Mouse (Mus musculus) liver, adult 2 months (tissue): ENCODE results near the gene Spats2l. TPM values are rescaled to one million over a fixed set of nuclear protein-coding genes. Genes with fewer than 3 reads are reported as not detected.

Source experiments
- DNase-seq: peaks from one replicate; pipeline ENCODE4 v3.0.0-alpha.2; 2011; ENCODE audit warnings: low read depth, low spot score; ENCODE audit errors: extremely low read depth
- H3K27ac ChIP-seq: fragments of 200-500 bp; replicated peaks from 2 replicates; pipeline ENCODE4 v1.5.1; 2012; ENCODE audit warnings: low read depth, mild to moderate bottlenecking, control low read depth, inconsistent platforms, low read length; ENCODE audit not compliant: insufficient read depth
- H3K27me3 ChIP-seq: fragments of 200-500 bp; 2 replicates; pipeline ENCODE4 v1.6.1; 2012; ENCODE audit warnings: mild to moderate bottlenecking, moderate library complexity, low read length, inconsistent platforms; ENCODE audit not compliant: control insufficient read depth, insufficient read depth
- H3K36me3 ChIP-seq: fragments of 200-500 bp; 2 replicates; pipeline ENCODE4 v1.6.1; 2012; ENCODE audit warnings: low read length, inconsistent platforms; ENCODE audit not compliant: control insufficient read depth, insufficient read depth
- H3K4me1 ChIP-seq: fragments of 200-500 bp; 2 replicates; pipeline ENCODE4 v1.6.1; 2011; ENCODE audit warnings: low read length; ENCODE audit not compliant: control insufficient read depth, insufficient read depth
- H3K4me3 ChIP-seq: fragments of 200-500 bp; 2 replicates; pipeline ENCODE4 v1.5.1; 2011; ENCODE audit warnings: low read depth, mild to moderate bottlenecking, control low read depth, low read length, moderate library complexity; ENCODE audit not compliant: insufficient read depth
- H3K79me2 ChIP-seq: fragments of 200-500 bp; 2 replicates; pipeline ENCODE4 v1.6.1; 2012; ENCODE audit warnings: inconsistent platforms, mild to moderate bottlenecking, low read length, moderate library complexity; ENCODE audit not compliant: control insufficient read depth, insufficient read depth
- H3K9ac ChIP-seq: fragments of 200-500 bp; 2 replicates; pipeline ENCODE4 v1.6.1; 2012; ENCODE audit warnings: low read depth, mild to moderate bottlenecking, control low read depth, inconsistent platforms, low read length
- CTCF ChIP-seq: fragments of 200-500 bp; IDR thresholded peaks from 2 replicates; pipeline ENCODE4 v1.5.1; 2011; ENCODE audit warnings: low read depth, low read length, control low read depth
- POLR2A ChIP-seq: fragments of 200-500 bp; IDR thresholded peaks from 2 replicates; pipeline ENCODE4 v1.6.1; 2011; ENCODE audit warnings: low read length, control low read depth; ENCODE audit not compliant: insufficient read depth; ENCODE audit errors: extremely low read depth
- WGBS: fragments of 180-500 bp; shearing (Covaris S2); methylation state at CpG from one replicate; pipeline ENCODE4 v1.1.7; 2018; 5-methylcytosine and 5-hydroxymethylcytosine counted together
- polyA plus RNA-seq: library from polyadenylated mRNA; depleted of rRNA; stranded (reverse); fragments of >200 nt; gene quantifications from 2 replicates; pipeline ENCODE4 v1.2.3, GENCODE M21; 2012
- total RNA-seq: library from RNA; depleted of rRNA; stranded (reverse); fragments of >200 nt; gene quantifications from 2 replicates; pipeline ENCODE4 v1.2.3, GENCODE M21; 2014

Spats2l gene
- total and polyA plus RNA-seq, 2 experiments: 0.35 to 1.3 TPM

- no peak for TF ChIP-seq CTCF
- TF ChIP-seq POLR2A: no peak
- DNase-seq: no peak
- H3K27ac ChIP-seq: no peak overlapping the region
- H3K4me3 ChIP-seq: no peak overlapping the region
- 96% methylated on average over 7 of the region's 7 CpGs for WGBS
- no peaks in the 10 kb centered on the region for H3K36me3 ChIP-seq
- H3K27me3 ChIP-seq: no peaks in the 10 kb centered on the region
- H3K4me1 ChIP-seq: no peaks in the 10 kb centered on the region
- no peak overlapping the region for H3K9ac ChIP-seq
- H3K79me2 ChIP-seq: no peaks in the 10 kb centered on the region
These were observed 7.6 kb upstream of the Spats2l start for GRCm38 (mm10) chr1:57766396-57766795.

DNA sequence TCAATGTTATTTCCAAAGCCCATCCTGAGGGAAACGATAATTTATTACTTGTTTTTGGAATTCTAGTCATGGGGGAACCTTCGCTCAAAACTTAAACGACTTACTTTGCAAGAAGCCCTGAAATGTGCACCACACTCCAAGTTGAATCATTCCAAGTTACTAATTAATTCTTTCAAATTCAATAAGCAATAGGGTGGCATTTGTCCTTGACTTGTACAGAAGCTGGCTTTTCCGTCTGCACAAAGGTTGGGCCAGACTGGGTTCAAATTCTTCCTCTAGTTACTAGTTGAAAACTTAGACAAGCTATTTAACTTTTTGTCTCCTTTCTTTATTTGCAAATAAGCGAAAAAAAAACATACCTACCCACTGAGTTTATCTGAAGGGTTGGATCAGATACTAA lies 636 bp upstream of the Spats2l start:
- 69% methylated on average over 5 of the region's 5 CpGs for WGBS
- H3K36me3 ChIP-seq: no peaks in the 10 kb centered on the region
- no peak overlapping the region for H3K4me3 ChIP-seq
- peaks cover 4% of the 10 kb centered on the region; the same call in 1 of the 2 replicates for H3K27me3 ChIP-seq
- H3K27ac ChIP-seq: no peak overlapping the region
- TF ChIP-seq POLR2A: no peak
- no peak for TF ChIP-seq CTCF
- no peak overlapping the region for H3K9ac ChIP-seq
- no peaks in the 10 kb centered on the region for H3K79me2 ChIP-seq
- no peak for DNase-seq
- peaks cover 6% of the 10 kb centered on the region; the same call in 1 of the 2 replicates for H3K4me1 ChIP-seq

GRCm38 (mm10) chr1:57774668-57775495 lies 920 bp downstream of the Spats2l start:
- H3K79me2 ChIP-seq: no peaks in the 10 kb centered on the region
- 1% methylated on average over 112 of the region's 113 CpGs for WGBS
- TF ChIP-seq POLR2A (no peak), CTCF (no peak)
- peak overlapping the region; percentile 71 for H3K4me3 ChIP-seq
- peaks cover 4% of the 10 kb centered on the region; the same call in 1 of the 2 replicates for H3K27me3 ChIP-seq
- no peaks in the 10 kb centered on the region for H3K36me3 ChIP-seq
- peaks cover 6% of the 10 kb centered on the region; the same call in 1 of the 2 replicates for H3K4me1 ChIP-seq
- H3K9ac ChIP-seq: peak overlapping the region; percentile 78
- no peak for DNase-seq
- peak overlapping the region; percentile 19 for H3K27ac ChIP-seq

GRCm38 (mm10) chr1:57775496-57775790 lies 1.5 kb downstream of the Spats2l start:
- H3K9ac ChIP-seq: peak overlapping the region; percentile 78
- H3K36me3 ChIP-seq: no peaks in the 10 kb centered on the region
- H3K79me2 ChIP-seq: no peaks in the 10 kb centered on the region
- no peak for DNase-seq
- H3K27me3 ChIP-seq: peaks cover 4% of the 10 kb centered on the region; the same call in 1 of the 2 replicates
- peak overlapping the region; percentile 71 for H3K4me3 ChIP-seq
- H3K27ac ChIP-seq: peak overlapping the region; percentile 19
- WGBS: 1% methylated on average over 14 of the region's 14 CpGs
- H3K4me1 ChIP-seq: peaks cover 6% of the 10 kb centered on the region; the same call in 1 of the 2 replicates
- no peak for TF ChIP-seq CTCF
- TF ChIP-seq POLR2A: no peak

DNA sequence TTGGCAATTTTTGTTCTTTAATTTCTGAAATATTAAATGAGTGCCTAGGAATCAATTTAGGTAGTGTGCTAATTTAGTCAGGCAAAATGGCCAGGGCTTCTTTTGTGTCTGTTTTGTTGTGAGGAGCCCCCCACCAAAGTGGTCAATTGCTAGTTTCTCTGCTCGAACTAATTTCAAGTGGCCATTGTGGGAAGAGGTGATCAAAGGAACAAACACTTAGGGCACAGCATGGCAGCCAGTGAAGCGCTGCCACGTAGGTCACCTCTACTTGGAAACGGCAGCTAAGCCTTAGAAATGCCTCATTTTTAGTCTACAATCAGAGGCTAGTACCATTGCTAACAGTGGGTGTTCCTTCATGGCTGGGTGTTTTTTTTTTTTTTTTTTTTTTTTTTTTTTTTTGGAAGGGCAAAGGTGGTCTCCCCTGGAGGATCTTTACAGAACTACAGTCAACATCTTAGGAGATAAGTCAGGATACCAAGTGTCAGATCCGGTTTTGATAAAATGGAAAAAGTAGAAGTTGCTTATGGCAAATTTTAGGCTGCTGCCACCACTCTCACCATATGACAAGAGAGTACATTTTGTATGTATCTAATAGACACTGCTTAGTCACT lies 2.8 kb downstream of the Spats2l start:
- Histone ChIP-seq H3K27ac (no peak overlapping the region), H3K27me3 (peaks cover 4% of the 10 kb centered on the region; the same call in 1 of the 2 replicates), H3K4me1 (peaks cover 6% of the 10 kb centered on the region; the same call in 1 of the 2 replicates), H3K36me3 (no peaks in the 10 kb centered on the region), H3K79me2 (no peaks in the 10 kb centered on the region), H3K9ac (no peak overlapping the region), H3K4me3 (no peak overlapping the region)
- TF ChIP-seq CTCF: no peak
- no peak for TF ChIP-seq POLR2A
- whole genome bisulfite sequencing: 89% methylated on average over 5 of the region's 5 CpGs
- DNase-seq: no peak
